Mouse (Mus musculus) CH12.LX (cell line): ENCODE results near the gene Vwa3a. TPM values are rescaled to one million over a fixed set of nuclear protein-coding genes. Genes with fewer than 3 reads are reported as not detected.

Experiments used
- DNase-seq: peaks from one replicate; pipeline ENCODE4 v3.0.0-alpha.2; 2013; ENCODE audit errors: extremely low read depth
- H3K27ac ChIP-seq: 2 replicates; pipeline ENCODE4 v1.5.1; 2012; ENCODE audit warnings: low read depth, mild to moderate bottlenecking, control low read depth, moderate library complexity; ENCODE audit not compliant: insufficient read depth
- H3K27me3 ChIP-seq: replicated peaks from 2 replicates; pipeline ENCODE3; 2012; ENCODE audit warnings: inconsistent platforms
- H3K36me3 ChIP-seq, 2 experiments: replicated peaks in 1 of 2; 2 replicates each; pipeline versions ENCODE3 to v1.6.1; 2012; ENCODE audit warnings: inconsistent platforms in 1 of 2, low read length in 1 of 2, mild to moderate bottlenecking in 1 of 2, mixed read lengths in 1 of 2, moderate library complexity in 1 of 2; ENCODE audit not compliant: control insufficient read depth in 1 of 2, insufficient read depth in 1 of 2
- H3K4me1 ChIP-seq, 2 experiments: 2 replicates each; pipeline ENCODE4 v1.6.1; 2012; ENCODE audit warnings: inconsistent platforms in 1 of 2, moderate library complexity in 1 of 2; ENCODE audit not compliant: insufficient read depth in 2 of 2, control insufficient read depth in 1 of 2
- H3K4me2 ChIP-seq: 2 replicates; pipeline ENCODE4 v1.6.1; 2012; ENCODE audit warnings: low read depth, mild to moderate bottlenecking, control low read depth; ENCODE audit not compliant: poor library complexity, insufficient read depth, severe bottlenecking
- H3K4me3 ChIP-seq, 3 experiments: fragments of 150-350 bp in 1 of 3; sonication (generic) in 1 of 3; replicated peaks in 1 of 3; 2 replicates each; pipeline versions ENCODE3 to v1.5.1; 2011 to 2012; ENCODE audit warnings: low read depth in 2 of 3, low read length in 2 of 3, mild to moderate bottlenecking in 2 of 3, moderate library complexity in 2 of 3, control low read depth in 1 of 3, improper control_type of control experiment in 1 of 3, inconsistent platforms in 1 of 3, mixed read lengths in 1 of 3; ENCODE audit not compliant: poor library complexity in 1 of 3
- H3K79me2 ChIP-seq: replicated peaks from 2 replicates; pipeline ENCODE4 v1.6.1; 2012; ENCODE audit warnings: mild to moderate bottlenecking, moderate library complexity; ENCODE audit not compliant: control insufficient read depth, poor library complexity, insufficient read depth, severe bottlenecking; ENCODE audit errors: extremely low read depth
- H3K9ac ChIP-seq: 2 replicates; pipeline ENCODE4 v1.6.1; 2012; ENCODE audit warnings: low read depth, mild to moderate bottlenecking, control low read depth, moderate library complexity; ENCODE audit not compliant: insufficient read depth
- H3K9me3 ChIP-seq: replicated peaks from 2 replicates; pipeline ENCODE3; 2012; ENCODE audit warnings: low read length, inconsistent platforms, mixed read lengths
- BHLHE40 ChIP-seq: IDR thresholded peaks from 2 replicates; pipeline ENCODE4 v1.6.1; 2011; ENCODE audit warnings: mild to moderate bottlenecking, low read depth, low read length, improper control_type of control experiment
- CHD1 ChIP-seq: IDR thresholded peaks from 2 replicates; pipeline ENCODE4 v1.6.1; 2012; ENCODE audit warnings: low read depth, low read length, improper control_type of control experiment, inconsistent platforms
- CHD2 ChIP-seq: IDR thresholded peaks from 2 replicates; pipeline ENCODE4 v1.6.1; 2011; ENCODE audit warnings: low read length, improper control_type of control experiment
- CTCF ChIP-seq, 2 experiments: IDR thresholded peaks in 1 of 2; conservative IDR thresholded peaks in 1 of 2; 2 replicates each; pipeline ENCODE4 v1.5.1; 2011 to 2012; ENCODE audit warnings: low read depth in 2 of 2, low read length in 2 of 2, improper control_type of control experiment in 1 of 2, inconsistent platforms in 1 of 2, mild to moderate bottlenecking in 1 of 2, moderate library complexity in 1 of 2
- E2F4 ChIP-seq: IDR thresholded peaks from 2 replicates; pipeline ENCODE4 v1.6.1; 2011; ENCODE audit warnings: low read depth, low read length, improper control_type of control experiment; ENCODE audit not compliant: insufficient replicate concordance
- EP300 ChIP-seq: IDR thresholded peaks from 2 replicates; pipeline ENCODE4 v1.6.1; 2011; ENCODE audit warnings: low read length, improper control_type of control experiment
- ETS1 ChIP-seq: conservative IDR thresholded peaks from 2 replicates; pipeline ENCODE4 v1.6.1; 2012; ENCODE audit warnings: low read depth, mild to moderate bottlenecking, inconsistent platforms, low read length, improper control_type of control experiment, moderate library complexity
- HCFC1 ChIP-seq: IDR thresholded peaks from 2 replicates; pipeline ENCODE4 v1.6.1; 2012; ENCODE audit warnings: low read depth, mild to moderate bottlenecking, inconsistent platforms, low read length, improper control_type of control experiment
- IRF4 ChIP-seq: IDR thresholded peaks from 2 replicates; pipeline ENCODE4 v1.6.1; 2014; ENCODE audit warnings: low read depth, mild to moderate bottlenecking, inconsistent platforms, low read length, improper control_type of control experiment
- JUND ChIP-seq: conservative IDR thresholded peaks from 2 replicates; pipeline ENCODE4 v1.6.1; 2011; ENCODE audit warnings: low read depth, low read length, improper control_type of control experiment
- KAT2A ChIP-seq: IDR thresholded peaks from 2 replicates; pipeline ENCODE4 v1.6.1; 2012; ENCODE audit warnings: low read length, improper control_type of control experiment, inconsistent platforms; ENCODE audit not compliant: insufficient replicate concordance
- MAFK ChIP-seq: IDR thresholded peaks from 2 replicates; pipeline ENCODE4 v1.6.1; 2011; ENCODE audit warnings: low read length, improper control_type of control experiment; ENCODE audit not compliant: insufficient replicate concordance
- MAX ChIP-seq: IDR thresholded peaks from 2 replicates; pipeline ENCODE4 v1.6.1; 2011; ENCODE audit warnings: low read length, improper control_type of control experiment
- MAZ ChIP-seq: IDR thresholded peaks from 2 replicates; pipeline ENCODE4 v1.6.1; 2012; ENCODE audit warnings: low read depth, mild to moderate bottlenecking, inconsistent platforms, low read length, improper control_type of control experiment, moderate library complexity
- MEF2A ChIP-seq: IDR thresholded peaks from 2 replicates; pipeline ENCODE4 v1.6.1; 2014; ENCODE audit warnings: low read depth, mild to moderate bottlenecking, inconsistent platforms, low read length, improper control_type of control experiment, borderline replicate concordance
- MYC ChIP-seq: IDR thresholded peaks from 2 replicates; pipeline ENCODE4 v1.6.1; 2011; ENCODE audit warnings: low read depth, mild to moderate bottlenecking, improper control_type of control experiment, low read length
- NELFE ChIP-seq: IDR thresholded peaks from 2 replicates; pipeline ENCODE4 v1.6.1; 2011; ENCODE audit warnings: low read depth, low read length, improper control_type of control experiment
- NRF1 ChIP-seq: IDR thresholded peaks from 2 replicates; pipeline ENCODE4 v1.6.1; 2014; ENCODE audit warnings: low read depth, mild to moderate bottlenecking, inconsistent platforms, low read length, improper control_type of control experiment, moderate library complexity
- PAX5 ChIP-seq: IDR thresholded peaks from 2 replicates; pipeline ENCODE4 v1.6.1; 2012; ENCODE audit warnings: low read length, inconsistent platforms, mixed read lengths
- POLR2A ChIP-seq: IDR thresholded peaks from 2 replicates; pipeline ENCODE4 v1.6.1; 2011; ENCODE audit warnings: low read depth, mild to moderate bottlenecking, improper control_type of control experiment, low read length
- POLR2AphosphoS2 ChIP-seq: IDR thresholded peaks from 2 replicates; pipeline ENCODE4 v1.6.1; 2011; ENCODE audit warnings: low read depth, low read length, improper control_type of control experiment
- RAD21 ChIP-seq: IDR thresholded peaks from 2 replicates; pipeline ENCODE4 v1.6.1; 2011; ENCODE audit warnings: low read depth, mild to moderate bottlenecking, low read length, improper control_type of control experiment, moderate library complexity
- RCOR1 ChIP-seq: conservative IDR thresholded peaks from 2 replicates; pipeline ENCODE4 v1.6.1; 2012; ENCODE audit warnings: low read depth, mild to moderate bottlenecking, inconsistent platforms, low read length, improper control_type of control experiment
- SIN3A ChIP-seq: IDR thresholded peaks from 2 replicates; pipeline ENCODE4 v1.6.1; 2012; ENCODE audit warnings: low read length, improper control_type of control experiment, inconsistent platforms
- SMC3 ChIP-seq: IDR thresholded peaks from 2 replicates; pipeline ENCODE4 v1.6.1; 2011; ENCODE audit warnings: low read depth, low read length, improper control_type of control experiment
- TBP ChIP-seq: conservative IDR thresholded peaks from 2 replicates; pipeline ENCODE4 v1.6.1; 2011; ENCODE audit warnings: low read depth, low read length, improper control_type of control experiment
- TCF12 ChIP-seq: IDR thresholded peaks from 2 replicates; pipeline ENCODE4 v1.6.1; 2014; ENCODE audit warnings: low read depth, mild to moderate bottlenecking, inconsistent platforms, low read length, improper control_type of control experiment
- USF2 ChIP-seq: conservative IDR thresholded peaks from 2 replicates; pipeline ENCODE4 v1.6.1; 2011; ENCODE audit warnings: low read depth, low read length, improper control_type of control experiment
- ZC3H11A ChIP-seq: IDR thresholded peaks from 2 replicates; pipeline ENCODE4 v1.6.1; 2012; ENCODE audit warnings: low read depth, mild to moderate bottlenecking, inconsistent platforms, low read length, improper control_type of control experiment
- ZKSCAN1 ChIP-seq: IDR thresholded peaks from 2 replicates; pipeline ENCODE4 v1.6.1; 2012; ENCODE audit warnings: low read depth, inconsistent platforms, low read length, improper control_type of control experiment, borderline replicate concordance
- ZMIZ1 ChIP-seq: IDR thresholded peaks from 2 replicates; pipeline ENCODE4 v1.6.1; 2012; ENCODE audit warnings: low read depth, mild to moderate bottlenecking, inconsistent platforms, low read length, improper control_type of control experiment
- ZNF384 ChIP-seq: IDR thresholded peaks from 2 replicates; pipeline ENCODE4 v1.6.1; 2012; ENCODE audit warnings: low read depth, low read length, improper control_type of control experiment, inconsistent platforms
- dilution Hi-C: fragments of 300-500 bp; cut with MboI; formaldehyde crosslinking; loops from 2 replicates; pipeline ENCODE4 v1.14.3; 2020; ENCODE audit warnings: low sequenced_read_pairs; ENCODE audit not compliant: extremely low pct_unique_long_range_greater_than_20kb, extremely low pct_ligation_motif_present
- in situ Hi-C: fragments of 300-500 bp; cut with MboI; formaldehyde crosslinking; loops from 3 replicates; pipeline ENCODE4 v1.14.3; 2019; ENCODE audit warnings: low sequenced_read_pairs, low pct_ligation_motif_present, low pct_unique_long_range_greater_than_20kb, mixed read lengths
- polyA plus RNA-seq: library from polyadenylated mRNA; unstranded; fragments of >175 nt; gene quantifications from 2 replicates; pipeline ENCODE4 v1.2.1, GENCODE M21; 2012; ENCODE audit warnings: low read depth; ENCODE audit not compliant: insufficient read length
- total RNA-seq, 2 experiments: library from RNA; depleted of rRNA; stranded (reverse); fragments of 300-350 nt in 1 of 2; fragments of >200 nt in 1 of 2; gene quantifications; 2 replicates each; pipeline ENCODE4 v1.2.3; 2012 to 2014

Gene Vwa3a
- total and polyA plus RNA-seq, 3 experiments: not detected

DNA sequence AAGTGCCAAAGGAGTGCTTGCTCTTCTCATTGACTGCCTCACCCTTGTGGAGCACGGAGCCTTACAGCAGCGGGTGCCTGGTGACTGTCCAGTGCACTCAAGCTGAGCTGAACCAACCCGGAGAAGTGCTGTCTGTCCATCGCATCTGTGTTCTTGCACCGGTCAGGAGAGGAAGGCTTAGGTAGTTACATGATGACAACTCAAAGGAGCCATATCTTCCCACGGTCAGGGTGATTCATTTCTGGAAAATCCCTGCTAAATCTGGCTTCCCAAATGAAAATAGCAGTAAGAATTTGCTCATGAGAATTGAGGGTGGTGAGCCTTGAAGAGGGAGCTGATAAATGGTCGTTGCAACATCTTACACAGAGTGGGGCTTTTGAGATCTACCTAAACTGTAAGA lies 12.8 kb downstream of the Vwa3a start:
- peaks cover 5% of the 10 kb centered on the region for H3K9me3 ChIP-seq

DNA sequence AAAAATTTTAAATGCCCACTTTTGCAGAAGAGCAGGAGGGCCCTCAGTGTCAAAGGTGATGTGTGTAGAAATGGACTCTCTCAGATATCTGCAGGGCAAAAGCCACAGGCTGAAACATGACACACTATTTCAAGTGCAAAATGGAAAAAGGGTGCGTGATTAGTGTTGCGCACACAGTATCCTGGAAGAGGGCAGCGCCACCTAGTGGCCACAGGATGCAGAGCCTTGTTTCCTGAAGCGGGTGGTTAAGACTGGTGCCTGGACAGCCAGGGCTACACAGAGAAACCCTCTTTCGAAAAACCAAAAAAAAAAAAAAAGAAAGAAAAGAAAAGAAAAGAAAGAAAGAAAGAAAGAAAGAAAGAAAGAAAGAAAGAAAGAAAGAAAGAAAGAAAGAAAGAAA lies 15.6 kb downstream of the Vwa3a start:
- DNase-seq: peak; percentile 88
- Histone ChIP-seq H3K4me3 (no peak overlapping the region), H3K4me1 (peaks cover 2 to 10% of the 10 kb centered on the region in 2 experiments; a peak in 3 of 4 replicates), H3K4me2 (0 out of 2 replicates have a peak overlapping the region, but pooled peaks have one; percentile 48), H3K9ac (no peak overlapping the region), H3K27ac (no peak overlapping the region), H3K27me3 (peaks cover 2% of the 10 kb centered on the region), H3K79me2 (no peaks in the 10 kb centered on the region), H3K36me3 (no peaks in the 10 kb centered on the region), H3K9me3 (peaks cover 7% of the 10 kb centered on the region)
- in situ Hi-C loops: loop anchor here (5.0 to 10.0 kb wide), 2 partner anchors 70 to 82 kb away; partner anchors contain the start of gene Pdzd9
- dilution Hi-C loops: no loop called here
- no peak for TF ChIP-seq MAFK
- no peak for TF ChIP-seq POLR2A
- no peak; the same call in 1 of the 2 replicates for TF ChIP-seq BHLHE40
- TF ChIP-seq POLR2AphosphoS2: no peak
- TF ChIP-seq RAD21: peak; percentile 75
- TF ChIP-seq ZNF384: no peak
- TF ChIP-seq NELFE: peak; percentile 23; the same call in 1 of the 2 replicates
- no peak for TF ChIP-seq USF2
- TF ChIP-seq SMC3: peak; percentile 82
- TF ChIP-seq CTCF (conservative IDR thresholded peaks at IDR 0.05 in 1 of 2, IDR thresholded peaks at IDR 0.05 in 1 of 2; ENCODE audit: low read depth in 2 of 2, low read length in 2 of 2): peak; percentile 65 to 87
- TF ChIP-seq NRF1: peak; percentile 55; the same call in 1 of the 2 replicates
- TF ChIP-seq EP300: no peak
- no peak for TF ChIP-seq MYC
- TF ChIP-seq MAZ: no peak
- TF ChIP-seq ZMIZ1: no peak
- TF ChIP-seq CHD2: no peak
- TF ChIP-seq MEF2A: no peak
- no peak for TF ChIP-seq HCFC1
- TF ChIP-seq ETS1: no peak
- no peak for TF ChIP-seq CHD1
- no peak for TF ChIP-seq MAX
- no peak for TF ChIP-seq E2F4
- peak; percentile 26; the same call in 1 of the 2 replicates for TF ChIP-seq ZC3H11A
- 0 out of 2 replicates have a peak, but pooled peaks have one; percentile 11 for TF ChIP-seq IRF4
- TF ChIP-seq TCF12: no peak
- TF ChIP-seq TBP: no peak
- no peak for TF ChIP-seq JUND

More for the DNA sequence above, 12.8 kb downstream of the Vwa3a start:
- in situ Hi-C loops: loop anchor here (5.0 to 10.0 kb wide), 2 partner anchors 73 to 80 kb away; partner anchors contain the start of gene Pdzd9
- no peaks in the 10 kb centered on the region for H3K36me3 ChIP-seq
- no peak overlapping the region for H3K9ac ChIP-seq
- DNase-seq: no peak
- TF ChIP-seq ZMIZ1: no peak
- TF ChIP-seq BHLHE40: no peak
- TF ChIP-seq ZNF384: no peak
- TF ChIP-seq MYC: no peak
- TF ChIP-seq MAX: no peak
- no peak for TF ChIP-seq RAD21
- no peak for TF ChIP-seq CHD1
- TF ChIP-seq POLR2A: no peak
- TF ChIP-seq MEF2A: no peak
- no peak for TF ChIP-seq RCOR1
- TF ChIP-seq ZC3H11A: no peak
- no peak for TF ChIP-seq PAX5
- no peak for TF ChIP-seq ZKSCAN1
- TF ChIP-seq ETS1: no peak
- no peak for TF ChIP-seq POLR2AphosphoS2
- TF ChIP-seq SMC3: no peak
- no peak for TF ChIP-seq CHD2
- TF ChIP-seq IRF4: no peak
- TF ChIP-seq KAT2A: no peak
- TF ChIP-seq SIN3A: no peak
- dilution Hi-C loops: no loop called here
- no peaks in the 10 kb centered on the region for H3K79me2 ChIP-seq
- no peak overlapping the region for H3K4me3 ChIP-seq
- peaks cover 5% of the 10 kb centered on the region for H3K27me3 ChIP-seq
- H3K4me2 ChIP-seq: no peak overlapping the region
- H3K27ac ChIP-seq: no peak overlapping the region
- peaks cover 2 to 10% of the 10 kb centered on the region in 2 experiments; a peak in 3 of 4 replicates for H3K4me1 ChIP-seq
